Mouse (Mus musculus) kidney, adult 2 months (tissue): ENCODE results near the gene Adamts18. TPM values are rescaled to one million over a fixed set of nuclear protein-coding genes. Genes with fewer than 3 reads are reported as not detected.
A peak's percentile ranks its signal among the peaks of the same experiment; 100 is the strongest.

Experiments used
- DNase-seq: peaks from one replicate; pipeline ENCODE4 v3.0.0; 2021
- H3K27ac ChIP-seq: fragments of 200-500 bp; 2 replicates; pipeline ENCODE4 v1.5.1; 2012; ENCODE audit warnings: low read depth, low read length, control low read depth, inconsistent platforms; ENCODE audit not compliant: insufficient read depth
- H3K27me3 ChIP-seq: fragments of 200-500 bp; replicated peaks from 2 replicates; pipeline ENCODE4 v1.6.1; 2012; ENCODE audit warnings: mild to moderate bottlenecking, moderate library complexity, low read length, inconsistent platforms; ENCODE audit not compliant: control insufficient read depth, insufficient read depth
- H3K36me3 ChIP-seq: fragments of 200-500 bp; 2 replicates; pipeline ENCODE4 v1.6.1; 2012; ENCODE audit warnings: mild to moderate bottlenecking, moderate library complexity, low read length, inconsistent platforms; ENCODE audit not compliant: control insufficient read depth, insufficient read depth
- H3K4me1 ChIP-seq: fragments of 200-500 bp; 2 replicates; pipeline ENCODE4 v1.6.1; 2011; ENCODE audit warnings: low read length; ENCODE audit not compliant: control insufficient read depth, insufficient read depth
- H3K4me3 ChIP-seq: fragments of 200-500 bp; 2 replicates; pipeline ENCODE4 v1.5.1; 2011; ENCODE audit warnings: mild to moderate bottlenecking, low read depth, low read length, control low read depth; ENCODE audit not compliant: insufficient read depth
- CTCF ChIP-seq: fragments of 200-500 bp; conservative IDR thresholded peaks from 2 replicates; pipeline ENCODE4 v1.5.1; 2011; ENCODE audit warnings: low read depth, mild to moderate bottlenecking, control low read depth, low read length, moderate library complexity, mixed read lengths; ENCODE audit not compliant: insufficient read depth, insufficient read length
- POLR2A ChIP-seq: fragments of 200-500 bp; IDR thresholded peaks from one replicate; pipeline ENCODE4 v1.6.1; 2011; ENCODE audit warnings: low read depth, low read length, control low read depth
- WGBS: fragments of 180-500 bp; shearing (Covaris S2); methylation state at CpG from one replicate; pipeline ENCODE4 v1.1.7; 2018; 5-methylcytosine and 5-hydroxymethylcytosine counted together
- polyA plus RNA-seq: library from polyadenylated mRNA; depleted of rRNA; stranded (reverse); fragments of >200 nt; gene quantifications from 2 replicates; pipeline ENCODE4 v1.2.3, GENCODE M21; 2012

Gene Adamts18
- polyA plus RNA-seq, 1 experiment = not detected

DNA sequence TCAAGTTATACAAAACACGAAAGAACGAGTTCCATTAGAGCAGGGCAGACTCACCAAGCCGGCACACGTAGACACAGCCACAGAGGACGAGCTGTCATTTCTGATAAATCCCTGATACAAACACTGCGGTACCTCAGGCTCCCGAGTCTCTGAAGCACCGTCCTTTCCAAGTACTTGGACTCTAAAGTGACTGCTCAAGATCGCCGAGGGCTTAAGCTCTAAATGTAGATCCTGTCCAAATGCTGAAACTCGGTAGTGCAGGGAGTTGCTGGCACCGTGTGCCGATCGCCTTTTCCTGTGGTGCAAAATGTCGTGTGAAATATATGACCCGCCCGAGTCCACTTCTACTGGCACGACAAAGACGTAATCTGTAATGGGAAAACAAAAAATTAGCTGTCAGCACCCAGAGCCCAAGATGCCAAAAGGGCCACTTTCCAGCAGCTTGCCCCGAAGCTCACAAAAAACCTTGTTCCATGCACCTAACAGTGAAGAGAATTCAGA lies 3.7 kb downstream of the Adamts18 start:
- Histone ChIP-seq H3K36me3 (no peaks in the 10 kb centered on the region), H3K4me3 (no peak overlapping the region), H3K4me1 (no peaks in the 10 kb centered on the region), H3K27ac (no peak overlapping the region), H3K27me3 (0 out of 2 replicates have a peak, but pooled peaks cover 2% of the 10 kb centered on the region)
- TF ChIP-seq CTCF = no peak
- TF ChIP-seq POLR2A = no peak
- 58% methylated on average over 20 of the region's 20 CpGs for WGBS
- DNase-seq = no peak

DNA sequence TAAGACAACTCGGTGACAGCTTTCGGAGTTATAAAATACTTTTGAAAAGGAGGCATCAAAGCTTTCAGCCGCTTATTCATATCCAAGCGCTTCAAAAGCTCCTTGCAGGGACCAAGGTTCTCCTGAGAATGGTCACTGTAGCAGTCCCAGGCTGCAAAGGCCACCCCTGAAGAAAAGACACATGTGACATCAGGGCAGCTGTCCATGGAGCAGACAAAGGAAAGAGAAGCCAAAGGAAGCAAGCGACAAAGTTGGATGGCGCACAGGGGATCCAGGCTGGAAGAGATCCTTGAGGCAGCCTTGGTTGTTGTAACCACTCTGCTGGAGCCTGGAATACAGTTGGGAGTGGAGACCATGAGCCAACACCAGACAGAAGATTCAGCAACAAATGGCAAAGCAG lies 10.3 kb downstream of the Adamts18 start:
- H3K27me3 ChIP-seq = no peaks in the 10 kb centered on the region

DNA sequence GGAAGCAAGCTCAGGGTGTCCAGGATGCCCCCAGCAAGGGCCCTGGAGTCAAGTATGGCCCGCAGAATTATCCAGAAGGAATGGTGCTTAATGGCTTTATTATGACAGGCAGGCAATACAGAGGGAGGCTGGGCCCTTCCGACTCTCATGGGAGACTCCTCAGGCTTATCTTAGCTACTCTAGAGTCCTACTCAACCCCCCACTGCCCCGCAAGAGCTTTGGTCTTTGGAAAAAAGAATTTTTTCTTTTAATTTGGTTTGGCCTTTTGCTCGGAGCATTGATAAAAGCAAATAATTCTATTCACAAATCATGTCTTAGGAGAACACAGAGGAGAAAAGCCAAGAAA lies 11.0 kb downstream of the Adamts18 start:
- WGBS = 61% methylated on average over 4 of the region's 4 CpGs
- H3K4me3 ChIP-seq = no peak overlapping the region
- H3K36me3 ChIP-seq = no peaks in the 10 kb centered on the region
- TF ChIP-seq POLR2A (no peak), CTCF (no peak)
- H3K27ac ChIP-seq = no peak overlapping the region
- no peaks in the 10 kb centered on the region for H3K4me1 ChIP-seq
- no peak for DNase-seq
- no peaks in the 10 kb centered on the region for H3K27me3 ChIP-seq

More for the DNA sequence above, 10.3 kb downstream of the Adamts18 start:
- no peak overlapping the region for H3K27ac ChIP-seq
- H3K4me3 ChIP-seq = no peak overlapping the region
- H3K4me1 ChIP-seq = no peaks in the 10 kb centered on the region
- 77% methylated on average over 6 of the region's 6 CpGs for WGBS
- TF ChIP-seq CTCF (no peak), POLR2A (no peak)
- no peak for DNase-seq
- no peaks in the 10 kb centered on the region for H3K36me3 ChIP-seq

DNA sequence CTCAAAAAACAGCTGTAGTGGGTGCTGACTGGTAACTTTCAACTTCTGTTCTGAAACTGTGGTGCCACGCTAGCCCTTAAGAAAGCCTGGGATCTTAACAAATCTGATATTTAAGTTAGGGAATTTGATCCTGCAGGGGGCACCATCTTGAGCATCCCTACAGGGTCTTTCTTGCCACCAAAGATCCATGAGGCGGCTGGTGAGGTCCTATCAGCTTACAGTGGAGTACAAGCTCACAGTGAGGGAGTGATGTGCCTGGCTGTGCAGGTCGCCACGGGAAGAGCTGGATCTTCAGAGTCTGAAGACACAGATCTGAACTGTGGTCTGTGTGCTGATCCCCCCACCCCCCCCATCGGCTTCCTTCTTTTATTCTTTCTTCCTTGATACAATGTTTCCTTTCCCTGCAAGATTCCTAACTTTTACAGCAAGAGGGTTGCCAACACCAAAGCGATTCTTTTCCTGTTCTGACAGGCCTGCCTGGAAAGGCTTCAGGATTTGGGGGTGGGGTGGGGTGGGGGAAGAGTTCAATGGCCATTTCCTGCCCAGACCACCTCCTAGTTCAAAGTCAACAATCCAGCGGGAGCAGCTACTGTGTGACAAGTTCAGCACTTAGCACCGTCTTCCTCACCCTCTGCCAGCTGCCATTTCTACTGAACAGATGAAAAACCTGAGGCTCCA lies 11.5 kb downstream of the Adamts18 start:
- no peaks in the 10 kb centered on the region; the same call in 1 of the 2 replicates for H3K27me3 ChIP-seq
- no peaks in the 10 kb centered on the region for H3K4me1 ChIP-seq
- no peak overlapping the region for H3K4me3 ChIP-seq
- no peak overlapping the region for H3K27ac ChIP-seq
- TF ChIP-seq POLR2A (no peak), CTCF (no peak)
- 38% methylated on average over 8 of the region's 8 CpGs for WGBS
- H3K36me3 ChIP-seq = no peaks in the 10 kb centered on the region
- DNase-seq = no peak

DNA sequence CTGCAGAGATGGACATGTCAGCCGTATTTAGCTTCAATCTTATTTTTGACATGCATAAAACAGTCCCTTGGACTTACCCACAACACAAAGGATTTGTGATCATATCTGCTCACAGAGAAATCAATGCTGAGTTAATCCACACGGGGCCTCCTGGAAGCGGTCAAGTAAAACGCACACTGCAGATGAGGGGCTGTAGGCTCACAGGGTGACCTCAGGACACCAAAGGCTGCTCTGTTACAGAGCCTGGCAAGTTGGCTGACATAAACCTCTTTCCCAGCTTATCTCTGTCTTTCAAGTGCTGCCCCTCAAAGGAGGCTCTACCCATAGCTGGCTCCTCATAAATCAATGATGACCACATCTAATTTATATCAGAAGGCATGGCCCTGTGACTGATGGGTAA lies 14.9 kb downstream of the Adamts18 start:
- WGBS = 57% methylated on average over 4 of the region's 4 CpGs
- Histone ChIP-seq H3K27me3 (no peaks in the 10 kb centered on the region; the same call in 1 of the 2 replicates), H3K4me1 (no peaks in the 10 kb centered on the region), H3K27ac (no peak overlapping the region), H3K4me3 (no peak overlapping the region), H3K36me3 (no peaks in the 10 kb centered on the region)
- no peak for DNase-seq
- TF ChIP-seq POLR2A (no peak), CTCF (no peak)

DNA sequence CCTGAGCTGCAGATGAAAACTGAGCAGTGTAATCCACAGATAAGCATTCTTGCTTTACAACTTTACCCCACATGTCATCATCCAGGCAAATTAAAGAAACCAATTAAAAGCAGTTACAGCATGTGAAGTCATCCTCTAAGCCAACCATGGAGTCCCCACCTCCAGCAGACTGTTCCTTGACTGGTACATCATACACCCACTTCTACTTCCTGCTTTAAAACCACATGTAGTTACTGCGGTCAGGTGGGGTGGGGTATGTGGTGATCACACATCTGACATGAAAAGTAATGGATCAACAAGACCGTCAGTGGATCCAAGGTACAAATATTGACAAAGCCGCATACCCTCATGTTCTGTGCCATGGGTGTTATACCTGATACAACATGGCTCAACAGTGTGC lies 21.3 kb downstream of the Adamts18 start:
- Histone ChIP-seq H3K27ac (no peak overlapping the region), H3K4me3 (no peak overlapping the region), H3K4me1 (no peaks in the 10 kb centered on the region), H3K36me3 (no peaks in the 10 kb centered on the region), H3K27me3 (no peaks in the 10 kb centered on the region; the same call in 1 of the 2 replicates)
- DNase-seq = no peak
- TF ChIP-seq POLR2A (no peak), CTCF (no peak)
- WGBS = 93% methylated on average over 3 of the region's 3 CpGs

DNA sequence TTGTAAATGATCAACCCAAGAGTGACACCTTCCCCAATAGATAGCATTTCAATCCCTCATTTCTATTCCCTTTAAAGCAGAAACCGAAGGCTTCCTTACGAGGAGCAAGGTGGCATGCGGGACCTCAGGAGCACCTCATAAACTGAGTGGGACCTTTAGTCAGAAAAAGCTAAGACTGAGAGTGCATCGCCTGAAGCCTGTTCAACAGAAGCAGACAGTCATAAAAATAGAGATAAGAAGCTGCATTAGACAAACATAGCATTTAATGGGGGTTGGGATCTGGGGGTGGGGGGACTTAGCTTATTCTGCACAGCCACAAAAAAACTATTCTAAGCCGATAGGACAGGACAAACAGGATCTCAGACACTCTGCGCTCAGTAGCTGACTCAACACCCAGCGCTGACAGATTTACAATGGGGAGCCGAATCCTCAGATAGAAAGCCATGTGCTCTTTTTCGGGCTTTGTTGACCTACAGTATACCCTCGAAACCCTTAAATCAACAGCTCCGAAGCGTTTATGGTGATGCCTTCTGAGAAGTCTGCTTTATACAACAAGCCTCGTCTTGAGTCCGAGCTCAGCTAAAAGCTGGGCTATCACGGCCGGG lies 27.5 kb downstream of the Adamts18 start:
- no peak overlapping the region for H3K27ac ChIP-seq
- no peak overlapping the region for H3K4me3 ChIP-seq
- no peaks in the 10 kb centered on the region for H3K27me3 ChIP-seq
- WGBS = 28% methylated on average over 16 of the region's 16 CpGs
- H3K4me1 ChIP-seq = no peaks in the 10 kb centered on the region
- no peaks in the 10 kb centered on the region for H3K36me3 ChIP-seq
- TF ChIP-seq POLR2A = no peak
- no peak for TF ChIP-seq CTCF
- peak; percentile 7 for DNase-seq
